Mouse (Mus musculus) naive thymus-derived CD4-positive, alpha-beta T cell, adult 2 months (primary cell): ENCODE data around the gene Espl1.
A peak's percentile ranks its signal among the peaks of the same experiment; 100 is the strongest.

Source experiments
- DNase-seq: peaks from one replicate; pipeline ENCODE4 v3.0.0-alpha.2; 2011; ENCODE audit warnings: low read depth

Gene Espl1

GRCm38 (mm10) chr15:102273982-102274716 lies 21.9 kb upstream of the Espl1 start:
- no peak for DNase-seq

DNA sequence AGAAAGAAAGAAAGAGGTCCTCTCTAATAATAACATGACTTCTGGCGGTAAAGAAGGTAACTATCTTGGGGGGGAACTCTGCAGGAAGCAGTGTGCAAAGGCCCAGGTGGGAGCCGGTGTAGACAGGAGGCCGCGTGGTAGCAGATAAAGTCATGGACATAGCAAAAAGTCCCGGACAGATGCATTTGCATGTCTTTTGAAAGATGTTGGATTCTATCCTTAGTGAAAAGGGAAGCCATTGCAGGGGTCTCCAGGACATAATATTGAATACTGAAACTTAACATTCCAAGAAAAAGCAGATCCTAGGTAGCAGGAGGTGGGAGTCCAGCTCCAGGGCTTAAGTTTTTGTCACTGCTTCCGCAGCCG lies 17.4 kb upstream of the Espl1 start:
- no peak for DNase-seq

DNA sequence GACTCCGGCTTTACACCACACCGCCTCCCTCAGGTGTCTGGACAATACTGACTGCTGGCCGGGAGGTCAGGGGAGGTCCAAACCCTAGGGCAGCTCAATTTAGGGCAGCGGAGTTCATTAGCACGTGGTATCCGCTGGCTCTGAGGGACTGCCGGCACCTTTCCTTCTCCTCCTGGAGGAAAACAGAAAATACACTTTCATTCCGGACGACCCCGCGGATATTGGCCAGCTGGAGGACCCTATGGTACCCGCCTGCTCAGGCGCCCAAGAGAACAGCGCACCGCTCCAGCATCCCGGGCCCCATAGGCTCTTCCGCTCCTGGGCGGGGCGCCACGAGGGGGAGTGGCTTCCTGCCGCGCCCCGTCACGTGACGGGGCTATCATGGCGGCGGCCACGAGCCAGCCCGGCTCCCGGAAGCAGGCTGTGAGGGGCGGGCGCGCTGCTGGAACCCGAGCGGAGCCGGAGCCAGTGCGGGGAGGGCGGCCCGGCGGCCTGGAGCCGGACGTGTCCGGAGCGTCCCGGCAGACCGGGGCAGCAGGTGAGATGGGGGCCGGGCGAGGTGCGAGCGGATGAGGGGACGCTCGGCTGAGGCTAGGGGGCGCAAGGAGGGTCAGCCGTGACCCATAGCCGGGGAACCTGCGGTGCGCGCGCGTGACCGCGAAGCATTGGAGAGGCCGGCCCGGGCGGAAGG lies 16.8 kb upstream of the Espl1 start, which contains the start of gene Mfsd5:
Gene Mfsd5, plus strand, starts transcription at position 363 of the 691 bp plus-strand sequence.
- peak; percentile 95 for DNase-seq

DNA sequence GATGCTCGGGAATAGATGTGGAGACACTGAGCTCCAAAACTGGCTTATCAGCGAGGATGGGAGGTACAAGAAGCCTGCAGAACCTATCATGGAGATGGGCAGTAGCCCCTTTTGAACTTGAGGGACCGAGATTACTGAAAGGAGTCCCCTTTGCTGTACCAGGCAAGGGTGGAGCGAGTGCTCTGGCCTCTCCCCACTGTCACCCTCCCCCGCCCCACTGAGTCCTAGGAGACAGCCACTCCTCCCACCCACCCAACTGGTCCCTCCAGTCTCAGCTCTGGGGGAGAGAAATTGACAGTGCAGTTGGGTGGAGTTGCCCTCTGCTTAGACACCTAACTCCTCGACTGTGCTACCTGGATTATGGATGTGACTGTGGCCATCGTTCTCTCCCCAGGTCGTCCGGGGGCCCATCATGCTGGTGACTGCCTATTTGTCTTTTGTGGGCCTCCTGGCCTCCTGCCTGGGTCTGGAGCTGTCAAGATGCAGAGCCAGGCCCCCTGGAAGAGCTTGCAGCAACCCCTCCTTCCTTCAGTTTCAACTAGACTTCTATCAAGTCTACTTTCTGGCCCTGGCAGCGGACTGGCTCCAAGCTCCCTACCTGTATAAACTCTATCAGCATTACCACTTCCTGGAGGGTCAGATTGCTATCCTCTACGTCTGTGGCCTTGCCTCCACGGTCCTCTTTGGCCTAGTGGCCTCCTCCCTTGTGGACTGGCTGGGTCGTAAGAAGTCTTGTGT lies 16.1 kb upstream of the Espl1 start:
- no peak for DNase-seq

DNA sequence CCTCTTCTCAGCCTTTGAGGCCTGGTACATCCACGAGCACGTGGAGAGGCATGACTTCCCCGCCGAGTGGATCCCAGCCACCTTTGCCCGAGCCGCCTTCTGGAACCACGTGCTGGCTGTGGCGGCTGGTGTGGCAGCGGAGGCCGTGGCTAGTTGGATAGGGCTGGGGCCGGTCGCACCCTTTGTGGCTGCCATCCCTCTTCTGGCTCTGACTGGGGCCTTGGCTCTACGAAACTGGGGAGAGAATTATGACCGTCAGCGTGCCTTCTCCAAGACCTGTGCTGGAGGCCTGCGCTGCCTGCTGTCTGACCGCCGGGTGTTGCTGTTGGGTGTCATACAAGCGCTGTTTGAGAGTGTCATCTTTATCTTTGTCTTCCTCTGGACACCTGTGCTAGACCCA lies 15.4 kb upstream of the Espl1 start:
- no peak for DNase-seq

- no peak for DNase-seq
Measured at GRCm38 (mm10) chr15:102282463-102283292, 13.4 kb upstream of the Espl1 start.

DNA sequence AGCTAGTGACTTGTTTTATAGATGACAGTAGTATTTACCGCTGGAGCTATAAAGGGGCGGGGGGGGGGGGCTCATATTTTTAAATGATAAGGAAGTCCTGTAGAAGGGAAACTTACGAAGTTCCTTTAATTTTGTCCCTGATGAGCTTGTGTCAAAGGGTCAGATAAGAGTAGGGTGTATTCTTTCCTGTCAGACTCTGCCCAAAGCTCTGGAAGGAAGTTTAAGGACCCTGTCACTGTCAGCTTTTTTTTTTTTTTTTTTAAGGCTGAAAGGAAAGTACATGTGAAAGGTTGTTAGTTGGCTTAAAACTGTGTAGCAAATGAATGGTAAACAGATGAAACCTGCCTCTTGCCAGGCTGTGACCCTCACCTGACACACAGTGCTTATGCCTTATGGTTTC lies 12.4 kb upstream of the Espl1 start:
- no peak for DNase-seq

- peak; percentile 79 for DNase-seq
Measured at GRCm38 (mm10) chr15:102287395-102287794, 8.7 kb upstream of the Espl1 start.

DNA sequence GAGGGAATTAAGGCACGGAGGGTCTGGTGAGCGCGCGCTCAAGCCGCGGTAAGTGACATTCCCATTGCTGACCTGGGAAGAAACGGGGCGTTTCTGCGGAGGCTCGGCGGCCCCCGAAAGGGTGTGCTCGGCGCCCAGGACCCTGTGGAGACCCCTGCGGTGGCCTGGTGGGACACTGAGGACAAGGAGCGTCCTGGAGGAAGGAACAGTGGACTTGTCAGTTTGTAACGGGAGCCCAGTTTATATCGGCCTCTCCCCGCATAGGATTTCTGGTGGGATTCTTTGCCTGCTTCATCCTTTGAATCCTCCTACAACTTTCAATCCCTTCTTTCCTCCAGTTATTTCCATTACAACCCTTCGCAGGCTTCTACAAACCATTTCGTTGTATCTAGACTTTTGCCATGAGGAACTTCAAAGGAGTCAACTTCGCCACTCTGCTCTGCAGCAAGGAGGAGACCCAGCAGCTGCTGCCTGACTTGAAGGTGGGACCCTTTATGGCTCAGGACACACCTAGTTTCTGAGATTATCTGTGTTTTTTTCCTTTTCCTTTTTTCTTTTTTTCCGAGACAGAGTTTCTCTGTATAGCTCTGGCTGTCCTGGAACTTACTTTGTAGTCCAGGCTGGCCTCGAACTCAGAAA lies 421 bp downstream of the Espl1 start:
- peak; percentile 32 for DNase-seq

GRCm38 (mm10) chr15:102302542-102302941 lies 6.5 kb downstream of the Espl1 start:
- no peak for DNase-seq

GRCm38 (mm10) chr15:102308717-102309116 lies 12.7 kb downstream of the Espl1 start:
- no peak for DNase-seq

DNA sequence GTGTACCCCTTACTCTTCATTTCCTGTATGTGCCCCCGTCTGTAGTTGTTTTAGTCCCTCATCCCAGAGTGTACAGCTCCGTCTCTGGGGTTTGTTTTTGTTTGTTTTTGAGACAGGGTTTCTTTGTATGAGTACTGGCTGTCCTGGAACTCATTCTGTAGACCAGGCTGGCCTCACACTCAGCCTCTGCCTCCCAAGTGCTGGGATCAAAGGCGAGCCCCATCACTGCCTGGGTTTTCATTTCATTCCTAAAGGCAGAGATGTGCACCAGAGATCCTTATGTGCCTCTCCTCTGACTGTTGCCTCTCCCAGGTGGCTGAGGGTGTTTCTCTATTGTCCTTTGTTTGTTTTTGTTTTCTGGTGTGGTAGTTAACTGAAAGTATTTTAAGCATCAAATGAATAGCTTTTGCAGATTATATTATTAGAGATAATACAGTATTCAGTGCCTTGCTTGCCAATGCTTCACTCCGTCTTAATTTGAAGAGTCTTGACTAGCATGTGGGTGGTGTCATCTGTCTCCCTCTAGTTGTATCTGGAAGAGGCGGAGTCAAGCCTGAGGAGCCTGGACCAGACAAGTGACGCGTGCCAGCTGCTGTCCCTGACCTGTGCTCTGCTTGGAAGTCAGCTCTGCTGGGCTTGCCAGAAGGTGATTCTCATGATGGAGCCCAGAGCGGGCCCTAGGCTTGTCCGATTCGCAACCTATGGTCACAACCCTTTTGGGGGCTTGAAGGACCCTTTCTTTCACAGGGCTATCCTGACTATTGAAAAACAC lies 14.2 kb downstream of the Espl1 start:
- DNase-seq = no peak

DNA sequence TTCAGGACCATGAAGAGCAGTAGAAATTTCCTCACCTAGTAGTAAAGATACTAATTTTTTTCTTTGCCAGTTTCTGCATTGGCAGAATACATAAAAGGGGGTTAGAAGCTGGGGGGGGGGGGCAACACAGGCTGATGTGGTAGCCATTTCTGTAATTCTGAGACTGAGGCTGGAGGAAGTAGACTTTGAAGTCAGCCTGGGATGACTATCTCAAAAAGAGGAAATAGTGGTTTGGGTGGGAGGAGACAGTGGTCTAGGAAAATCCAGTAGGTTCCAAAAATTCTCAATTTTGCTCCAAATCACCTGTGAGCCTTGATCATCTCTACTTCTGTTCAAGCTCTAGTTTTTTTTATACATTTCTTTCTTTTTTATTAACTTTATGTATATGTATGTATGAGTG lies 15.4 kb downstream of the Espl1 start:
- DNase-seq = no peak

DNA sequence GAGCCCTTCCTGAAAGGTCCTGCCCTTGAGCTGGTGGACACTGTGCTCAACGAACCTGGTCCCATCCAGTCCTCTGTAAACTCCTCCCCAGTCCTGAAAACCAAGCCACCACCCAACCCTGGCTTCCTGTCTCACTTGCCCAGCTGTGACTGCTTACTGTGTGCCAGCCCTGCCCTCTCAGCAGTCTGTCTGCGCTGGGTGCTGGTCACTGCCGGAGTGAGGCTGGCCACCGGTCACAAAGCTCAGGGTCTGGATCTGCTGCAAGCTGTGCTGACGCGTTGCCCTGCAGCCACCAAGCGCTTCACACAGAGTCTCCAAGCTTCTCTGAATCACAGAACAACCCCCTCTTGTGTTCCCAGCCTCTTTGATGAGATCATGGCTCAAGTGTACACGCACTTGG lies 19.2 kb downstream of the Espl1 start:
- no peak for DNase-seq

DNA sequence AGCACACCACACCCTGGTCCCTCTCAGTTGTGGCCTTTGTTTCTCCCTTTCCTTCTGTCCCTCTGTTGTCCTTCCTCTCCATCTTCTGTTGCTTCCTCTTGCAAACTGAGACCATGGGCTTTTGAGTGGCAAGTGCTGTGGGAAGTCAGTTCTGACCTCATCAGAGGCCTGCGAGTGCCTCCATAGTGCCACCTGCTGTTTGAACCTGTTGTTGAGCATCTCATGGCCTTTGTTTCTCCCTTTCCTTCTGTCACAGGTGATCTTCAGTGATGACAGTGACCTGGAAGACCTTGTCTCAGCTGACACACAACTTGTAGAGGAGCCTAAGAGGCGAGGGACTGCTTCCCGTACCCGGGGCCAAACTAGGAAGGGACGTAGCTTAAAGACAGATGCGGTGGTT lies 20.2 kb downstream of the Espl1 start:
- DNase-seq = peak; percentile 87

DNA sequence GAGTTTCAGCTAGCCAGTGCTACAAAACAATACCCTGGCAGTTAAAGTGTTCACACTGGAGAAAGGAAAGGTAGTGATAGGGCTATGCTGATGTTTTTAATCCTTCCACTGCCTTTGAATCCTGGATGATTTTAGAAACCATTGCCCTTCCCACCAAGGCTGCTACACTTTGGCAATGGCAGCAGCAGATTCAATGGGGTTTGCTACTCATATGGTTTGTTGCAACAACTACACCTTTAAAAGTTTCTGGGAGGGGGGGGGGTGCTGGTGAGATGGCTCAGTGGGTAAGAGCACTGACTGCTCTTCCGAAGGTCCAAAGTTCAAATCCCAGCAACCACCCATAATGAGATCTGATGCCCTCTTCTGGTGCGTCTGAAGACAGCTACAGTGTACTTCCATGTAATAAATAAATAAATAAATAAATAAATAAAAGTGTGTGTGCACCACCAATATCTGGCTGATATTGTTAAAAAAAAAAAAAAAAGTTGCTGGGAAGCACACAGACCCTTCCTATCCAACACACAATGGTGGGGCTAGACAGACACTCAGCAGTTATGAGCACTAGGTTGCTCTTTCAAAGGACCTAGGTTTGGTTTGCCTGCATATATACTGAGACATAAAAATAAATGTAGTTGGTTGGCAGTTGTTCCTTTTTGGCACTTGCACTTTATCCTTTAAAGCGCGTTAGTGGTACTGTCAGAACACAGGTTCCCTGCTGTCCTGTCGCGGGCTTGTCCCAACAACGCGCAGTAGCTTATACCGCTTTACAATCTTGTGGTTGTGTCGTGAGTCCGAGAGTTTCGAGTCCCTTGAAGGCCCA lies 28.8 kb downstream of the Espl1 start:
- DNase-seq = no peak

GRCm38 (mm10) chr15:102326022-102326576 lies 30.0 kb downstream of the Espl1 start, which contains the start of gene Pfdn5:
Pfdn5 (plus strand) TSS chr15:102326116.
- peak; percentile 84 for DNase-seq

GRCm38 (mm10) chr15:102326892-102327291 lies 30.8 kb downstream of the Espl1 start:
- no peak for DNase-seq

GRCm38 (mm10) chr15:102331610-102332015 lies 35.5 kb downstream of the Espl1 start, which contains the start of gene Myg1:
Myg1 (plus strand) TSS chr15:102331709.
- peak; percentile 90 for DNase-seq
